Mouse (Mus musculus) lung, postnatal 10 days (tissue): ENCODE measurements around the gene Shd.

Experiments used
- DNase-seq: peaks from one replicate; pipeline ENCODE4 v3.0.0; 2021

Shd gene

DNA sequence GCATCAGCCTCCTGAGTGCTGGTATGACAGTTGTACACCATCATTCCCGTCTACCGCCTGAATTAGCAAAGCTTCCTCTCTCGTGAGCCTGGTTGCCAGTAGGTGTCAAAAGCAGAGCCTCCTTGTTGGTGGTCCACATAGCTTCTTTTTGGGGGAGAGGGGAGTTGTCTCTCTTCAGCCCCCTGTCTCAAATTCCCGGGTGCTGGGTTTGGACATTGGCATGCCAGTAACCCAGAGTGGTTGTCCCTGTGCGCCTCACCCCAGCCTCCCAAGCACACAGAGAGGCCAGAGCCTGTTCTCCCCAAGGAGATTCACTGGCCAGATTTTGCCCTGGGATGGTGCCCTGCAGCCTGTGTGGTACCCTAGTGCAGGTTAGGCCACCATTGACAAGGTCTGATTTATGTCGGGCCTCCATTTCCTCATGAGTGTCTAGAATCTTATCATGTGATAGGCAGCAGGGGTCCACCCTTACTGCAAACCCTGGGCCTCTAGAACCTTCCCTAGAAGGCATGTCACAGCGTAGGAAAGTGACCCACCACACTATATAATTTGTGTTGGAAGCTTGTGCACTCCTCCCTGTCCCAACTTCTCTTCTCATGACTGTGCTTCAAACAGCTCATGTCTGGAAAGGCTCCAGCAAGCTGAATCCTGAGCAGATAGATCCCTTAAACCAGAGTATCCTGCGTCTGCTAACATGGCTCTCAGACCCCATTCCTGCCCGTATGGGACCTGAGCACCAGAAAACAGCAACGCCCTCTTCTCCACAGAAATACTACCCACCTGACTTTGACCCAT, 10.1 kb upstream of the Shd start:
- DNase-seq: peak; percentile 3

DNA sequence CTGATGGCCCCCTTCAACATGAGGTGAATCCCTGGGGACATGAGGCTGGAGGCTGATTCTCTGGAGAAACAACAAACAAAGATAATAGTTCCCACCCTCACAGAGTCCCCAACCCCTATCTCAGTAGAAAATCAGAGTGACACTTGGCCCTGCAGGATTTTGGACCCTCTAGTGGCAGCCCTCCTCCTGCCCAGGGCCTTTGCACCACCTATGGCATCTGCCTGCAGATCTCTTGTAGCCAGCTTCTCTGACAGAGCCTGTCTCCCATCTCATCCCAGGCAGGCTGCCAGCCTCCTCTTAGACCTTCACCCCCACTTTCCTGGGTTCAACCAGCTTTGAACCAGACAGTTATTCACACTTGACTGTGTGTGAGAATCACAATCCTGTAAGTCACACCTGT, 9.5 kb upstream of the Shd start:
- no peak for DNase-seq

DNA sequence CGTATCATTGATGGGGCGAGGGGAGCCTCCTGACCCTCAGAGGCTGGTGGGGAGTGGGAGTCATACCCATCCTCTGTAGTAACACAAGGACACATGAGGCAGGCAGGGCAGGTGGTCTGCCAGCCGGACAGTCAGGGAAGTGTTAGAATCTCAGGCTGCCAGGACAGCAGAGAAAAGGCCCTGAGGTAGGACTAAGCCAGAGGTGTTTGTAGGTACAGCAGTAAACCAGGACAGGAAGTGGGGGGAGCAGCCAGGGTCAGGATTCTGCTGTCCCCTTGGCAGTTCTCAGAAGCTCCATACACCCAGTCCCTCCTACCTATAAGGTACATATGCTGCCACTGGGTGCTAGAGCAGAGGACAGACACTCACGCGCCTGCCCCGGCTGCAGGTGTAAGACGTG, 8.6 kb upstream of the Shd start:
- no peak for DNase-seq

DNA sequence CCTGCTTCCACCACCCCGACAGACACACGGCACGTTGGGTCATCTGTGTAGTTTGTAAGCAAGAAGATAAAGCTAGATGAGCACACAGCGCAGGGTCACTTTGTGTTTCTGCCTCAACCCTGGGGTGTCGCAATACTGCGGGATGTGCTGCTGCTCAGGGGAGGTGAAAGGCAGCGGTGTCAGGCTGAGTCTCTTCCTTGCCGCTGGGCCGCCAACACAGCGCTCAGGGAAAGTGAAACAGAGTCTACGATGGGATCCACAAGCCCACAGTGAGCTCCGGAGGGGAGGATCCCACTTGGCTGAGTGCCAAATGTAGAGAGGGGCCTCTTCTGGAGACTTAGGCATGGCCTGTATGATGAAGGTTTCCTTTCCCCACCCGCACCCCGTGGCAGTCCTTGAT, 7.1 kb upstream of the Shd start:
- no peak for DNase-seq

DNA sequence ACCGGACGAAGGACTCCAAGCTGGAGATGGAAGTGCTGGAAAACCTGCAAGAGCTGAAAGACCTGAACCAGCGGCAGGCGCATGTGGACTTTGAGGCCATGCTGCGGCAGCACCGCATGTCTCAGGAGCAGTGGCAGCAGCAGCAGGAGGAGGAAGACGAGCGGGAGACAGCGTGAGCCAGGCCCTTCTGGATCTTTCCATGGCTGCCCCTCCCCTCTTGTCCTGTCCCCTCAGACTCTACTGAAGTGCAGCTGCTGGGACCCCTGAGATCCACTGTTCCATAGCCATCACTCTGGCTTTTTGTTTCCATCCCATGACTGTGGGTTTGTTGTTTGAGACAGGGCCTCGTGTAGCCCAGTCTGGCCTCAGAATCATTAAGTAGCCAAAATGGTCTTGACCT, 5.8 kb upstream of the Shd start:
- no peak for DNase-seq

DNA sequence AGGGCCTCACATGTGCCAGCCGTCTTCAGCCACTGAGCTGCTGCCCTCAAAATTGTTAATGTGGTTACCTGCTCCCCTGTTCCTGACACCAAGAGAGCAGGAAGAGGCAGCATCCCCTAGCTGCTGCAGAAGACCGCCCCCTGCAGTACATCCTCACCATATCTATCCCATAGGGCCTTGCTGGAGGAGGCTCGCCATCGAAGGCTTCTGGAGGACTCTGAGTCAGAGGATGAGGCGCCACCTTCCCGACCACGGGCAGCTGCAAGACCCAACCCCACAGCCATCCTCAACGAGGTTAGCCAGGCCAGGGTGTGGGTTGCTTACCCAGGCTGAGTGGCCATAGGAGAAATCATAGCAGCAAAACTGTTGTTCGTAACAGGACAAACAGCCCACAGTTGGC, 5.3 kb upstream of the Shd start:
- no peak for DNase-seq

DNA sequence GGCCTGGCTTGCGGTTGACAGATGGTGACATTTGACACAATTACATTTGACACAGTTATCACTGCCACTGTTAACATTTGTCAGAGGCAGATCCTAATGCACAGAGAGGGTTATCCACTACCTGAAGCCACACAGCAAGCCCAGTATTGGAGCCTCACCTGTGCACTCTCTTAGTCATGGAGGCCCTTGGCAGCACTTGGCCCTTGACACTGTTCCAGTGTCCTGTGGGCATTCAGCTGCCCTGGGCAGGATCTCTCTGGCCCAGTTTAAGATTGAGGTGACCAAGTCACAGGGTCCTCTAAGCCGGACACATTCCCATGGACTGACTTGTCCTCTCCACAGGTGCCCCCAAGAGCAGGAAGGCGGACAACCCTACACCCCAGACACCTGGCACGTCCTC, 3.1 kb upstream of the Shd start:
- DNase-seq: no peak

DNA sequence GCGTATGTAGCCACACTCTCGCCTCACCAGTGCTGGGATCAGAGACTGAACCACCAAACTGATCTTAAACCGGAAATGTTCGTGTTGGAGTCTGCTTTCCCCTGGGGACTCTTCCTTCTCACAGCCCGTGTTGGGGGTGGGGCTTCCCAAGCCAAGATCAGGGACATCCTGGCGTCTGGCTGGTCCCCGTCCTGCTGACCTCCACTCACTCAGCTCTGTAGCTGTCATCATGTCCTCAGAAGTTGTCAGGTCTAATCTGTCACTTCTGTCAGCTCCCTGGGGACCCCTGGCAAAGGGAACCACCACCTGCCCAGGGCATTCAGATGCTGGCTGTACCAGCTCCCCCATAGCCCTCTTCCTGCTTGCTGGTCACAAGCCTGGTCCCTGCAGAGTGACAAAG, 2.1 kb upstream of the Shd start:
- peak; percentile 55 for DNase-seq

DNA sequence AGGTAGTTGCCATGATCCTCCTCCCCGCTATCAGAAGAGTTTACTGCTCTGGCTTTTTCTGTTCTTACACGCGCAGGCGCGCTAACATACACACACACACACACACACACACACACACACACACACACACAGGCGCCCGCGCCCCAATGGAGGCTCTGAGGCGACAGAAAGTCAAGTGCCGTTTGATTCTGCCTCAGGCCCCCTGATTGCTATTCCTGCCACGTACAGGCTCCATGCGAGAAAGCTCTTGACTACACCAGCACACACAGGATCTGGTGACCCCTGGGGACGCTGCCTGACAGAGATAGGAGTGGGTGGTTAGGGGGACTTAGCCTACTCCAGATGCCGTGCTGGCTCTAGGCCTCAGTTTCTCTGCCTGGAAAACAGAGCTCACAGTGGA, 707 bp upstream of the Shd start:
- DNase-seq: no peak

DNA sequence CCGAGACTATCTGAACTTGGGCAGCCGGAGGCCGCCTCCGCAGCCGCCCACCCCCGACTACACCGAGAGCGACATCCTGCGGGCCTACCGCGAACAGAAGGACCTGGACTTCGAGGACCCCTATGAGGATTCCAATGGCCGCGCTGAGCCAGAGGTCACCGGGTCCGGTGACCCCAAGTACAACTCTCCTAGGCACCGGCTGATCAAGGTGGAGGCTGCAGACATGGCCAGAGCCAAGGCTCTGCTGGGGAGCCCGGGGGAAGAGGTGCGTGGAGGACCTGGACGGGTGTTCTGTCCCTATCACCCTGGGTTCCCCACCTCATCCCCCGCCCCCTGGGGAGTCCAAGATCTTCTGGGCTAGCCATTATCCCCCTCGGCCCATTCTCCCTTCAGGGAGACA, 1.2 kb downstream of the Shd start:
- no peak for DNase-seq

DNA sequence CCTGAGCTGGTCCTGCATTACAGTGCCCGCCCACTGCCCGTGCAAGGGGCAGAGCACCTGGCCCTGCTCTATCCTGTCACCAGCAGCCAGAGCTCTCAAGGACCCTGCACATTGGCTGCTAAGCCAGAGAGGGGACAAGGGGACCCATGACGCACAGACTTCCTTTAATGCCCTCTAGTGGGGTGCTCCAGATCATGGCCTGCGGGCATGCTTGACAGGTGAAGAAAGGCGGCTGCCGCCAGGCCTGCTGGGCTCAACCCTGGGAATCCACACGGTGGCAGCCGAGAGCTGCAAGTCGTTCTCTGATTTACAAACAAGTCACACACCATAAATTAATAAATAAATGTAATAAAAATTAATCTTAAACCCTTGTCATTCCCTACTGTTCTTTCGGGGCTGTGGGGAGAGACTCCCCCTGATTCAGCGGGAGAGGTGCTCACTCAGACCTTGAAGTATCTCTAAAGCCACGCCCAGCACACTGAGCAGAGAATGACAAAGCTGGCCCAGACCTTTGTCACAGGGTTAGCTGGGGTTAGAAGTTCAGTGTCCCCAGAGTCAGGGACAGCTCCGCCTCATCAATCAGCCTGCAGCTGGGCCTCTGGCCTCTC, 6.1 kb downstream of the Shd start:
- DNase-seq: peak; percentile 91

DNA sequence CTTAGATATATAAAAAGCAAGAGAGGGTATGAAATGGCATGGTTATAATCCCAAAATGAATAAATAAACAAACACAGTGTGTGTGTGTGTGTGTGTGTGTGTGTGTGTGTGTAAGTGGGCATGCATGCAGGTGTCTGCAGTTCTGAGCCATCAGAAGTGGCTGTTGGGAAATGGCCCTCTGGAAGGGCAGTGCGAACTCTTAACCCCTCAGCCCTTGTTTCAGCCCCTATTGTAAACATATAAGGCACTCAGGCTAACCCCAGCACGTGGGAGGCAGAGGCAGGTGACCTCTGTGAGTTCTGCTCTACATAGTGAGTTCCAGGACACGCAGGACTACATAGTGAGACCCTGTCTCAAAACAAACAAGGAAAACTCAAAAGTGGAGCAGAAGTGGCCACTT, 7.0 kb downstream of the Shd start:
- DNase-seq: no peak

DNA sequence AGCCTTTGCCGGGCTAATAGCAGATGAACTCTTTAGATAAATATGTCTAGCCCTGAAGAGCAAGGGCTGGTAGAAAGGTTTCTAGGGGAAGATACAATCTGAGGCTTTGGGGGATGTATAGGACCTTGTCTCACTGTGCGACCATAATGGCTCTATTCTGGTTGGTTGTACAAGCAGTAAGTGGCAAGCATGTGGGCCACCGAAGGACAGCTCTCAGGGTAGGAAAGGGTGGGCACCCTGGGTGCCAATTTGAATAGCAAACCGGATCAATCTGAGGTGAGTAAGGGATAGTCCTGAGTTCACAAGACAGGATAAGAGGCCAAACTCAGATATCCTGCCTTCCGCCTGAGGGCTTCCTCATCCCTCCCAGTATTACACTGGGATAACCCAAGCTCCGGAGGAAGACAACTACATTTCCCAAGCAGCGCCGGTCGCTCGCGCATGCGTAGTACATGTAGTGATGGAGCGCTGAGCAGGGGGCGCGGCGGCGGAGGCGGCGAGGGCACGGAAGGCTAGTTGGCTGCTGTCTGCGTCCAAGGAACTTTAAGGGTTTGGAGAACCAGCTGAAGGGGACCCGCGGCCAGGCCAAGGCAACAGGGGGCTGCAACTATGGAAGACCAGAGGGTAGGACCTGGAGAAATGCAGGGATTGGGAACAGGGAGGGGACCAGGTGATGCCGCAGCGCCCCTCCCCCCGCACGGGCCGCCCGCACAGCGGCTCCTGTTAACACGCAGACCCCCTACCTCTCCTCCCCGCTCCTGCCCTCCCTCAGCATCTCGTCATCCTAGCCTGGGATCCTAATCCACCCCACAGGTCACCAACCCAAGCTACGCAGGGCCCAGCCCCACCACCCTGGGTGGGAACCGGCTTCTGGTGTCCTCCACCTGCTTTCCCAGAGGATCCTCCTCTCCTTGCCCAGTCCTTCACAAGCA, 16.0 kb downstream of the Shd start, which contains the start of gene Fsd1:
Gene Fsd1, plus strand, starts transcription at position 480 of the 932 bp plus-strand sequence.
- DNase-seq: peak; percentile 66

DNA sequence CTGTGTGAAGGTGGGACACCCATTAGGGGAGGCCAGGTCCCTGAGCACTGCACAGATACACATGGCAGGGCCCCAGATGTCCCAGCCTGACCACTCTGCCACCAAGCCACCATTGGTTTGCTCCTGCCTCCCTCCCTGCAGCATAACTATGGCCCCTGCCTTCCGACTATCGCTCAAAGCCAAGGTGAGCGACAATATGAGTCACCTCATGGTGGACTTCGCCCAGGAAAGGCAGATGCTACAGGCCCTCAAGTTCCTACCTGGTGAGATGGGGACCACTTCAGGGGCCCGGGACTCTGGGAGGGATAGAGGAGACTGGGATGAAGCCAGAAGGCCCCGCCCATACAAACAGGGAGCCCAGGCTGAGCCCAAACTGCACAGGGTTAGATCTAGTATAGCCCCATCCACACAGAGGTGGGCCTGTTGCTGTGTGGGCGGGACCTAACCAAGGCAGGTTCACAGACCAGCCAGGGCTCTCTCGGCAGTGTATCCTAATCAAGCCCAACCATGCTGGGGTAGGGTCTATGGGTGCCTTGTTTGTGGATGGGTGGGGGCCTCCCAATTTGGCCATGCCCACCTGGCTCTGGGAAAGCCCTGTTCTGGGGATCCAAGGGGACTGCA, 20.1 kb downstream of the Shd start:
- no peak for DNase-seq

DNA sequence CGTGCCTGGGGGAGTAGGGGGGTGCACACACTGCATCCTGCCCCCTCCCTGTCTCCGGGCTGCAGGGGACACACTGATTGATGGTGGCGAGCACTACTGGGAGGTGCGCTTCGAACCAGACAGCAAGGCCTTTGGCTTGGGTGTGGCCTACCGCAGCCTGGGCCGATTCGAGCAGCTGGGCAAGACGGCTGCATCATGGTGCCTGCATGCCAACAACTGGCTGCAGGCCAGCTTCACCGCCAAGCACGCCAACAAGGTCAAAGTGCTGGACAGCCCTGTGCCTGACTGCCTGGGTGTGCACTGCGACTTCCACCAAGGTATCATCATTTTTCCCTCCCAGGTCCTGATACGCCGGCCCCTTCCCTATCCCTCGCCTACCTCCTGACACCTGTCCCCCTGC, 25.7 kb downstream of the Shd start:
- DNase-seq: no peak

DNA sequence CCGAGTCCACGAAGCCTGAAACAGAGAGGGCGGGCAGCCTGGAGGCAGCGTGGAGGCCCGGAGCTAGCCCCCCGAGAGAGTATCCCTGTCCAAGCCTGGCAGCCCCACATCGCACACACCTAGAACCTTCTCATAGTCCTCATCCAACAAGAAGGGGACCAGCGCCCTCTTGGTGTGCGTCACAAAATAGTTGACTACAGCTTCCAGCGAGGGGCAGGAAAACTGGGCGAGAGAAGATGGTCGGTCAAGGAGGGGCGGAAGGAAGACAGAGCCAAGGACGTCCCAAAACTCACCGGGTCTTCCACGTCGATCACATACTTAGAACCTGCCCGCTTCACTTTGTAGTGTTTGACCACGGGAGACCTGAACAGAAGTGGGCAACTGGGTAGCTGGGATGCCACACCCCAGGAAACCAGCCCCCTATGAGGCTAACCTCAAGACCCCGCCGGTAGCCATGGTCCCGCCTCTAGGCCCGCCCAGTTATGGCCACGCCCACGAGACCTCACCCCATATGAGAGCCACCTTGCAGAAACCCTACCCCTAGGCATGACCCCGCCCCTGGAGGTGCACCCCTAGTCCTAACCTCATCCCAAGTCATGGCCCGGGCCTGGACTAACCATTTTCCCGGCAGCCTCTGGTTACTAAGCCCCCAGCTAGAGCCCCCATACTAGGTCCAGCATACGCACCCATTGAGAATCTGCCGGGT, 29.7 kb downstream of the Shd start:
- no peak for DNase-seq

DNA sequence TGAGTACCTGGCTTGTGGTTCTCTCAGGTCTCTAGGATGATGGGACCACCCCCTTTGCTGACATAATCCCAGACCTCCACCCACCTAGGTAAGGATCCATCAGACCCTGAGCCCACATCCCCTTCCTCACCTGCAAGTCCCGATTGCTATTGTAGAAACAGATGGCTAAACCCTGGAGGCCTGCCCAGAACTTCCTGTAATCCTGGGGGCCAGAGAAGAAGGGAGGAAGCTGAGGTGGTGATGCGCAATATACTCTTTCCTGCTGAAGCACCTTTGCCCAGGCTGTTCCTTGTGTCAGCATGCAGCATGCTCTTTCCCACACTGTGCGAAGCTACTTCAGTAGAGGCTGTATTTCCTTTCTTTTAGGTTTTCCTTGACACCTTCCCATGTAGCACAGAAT, 32.7 kb downstream of the Shd start:
- DNase-seq: no peak

DNA sequence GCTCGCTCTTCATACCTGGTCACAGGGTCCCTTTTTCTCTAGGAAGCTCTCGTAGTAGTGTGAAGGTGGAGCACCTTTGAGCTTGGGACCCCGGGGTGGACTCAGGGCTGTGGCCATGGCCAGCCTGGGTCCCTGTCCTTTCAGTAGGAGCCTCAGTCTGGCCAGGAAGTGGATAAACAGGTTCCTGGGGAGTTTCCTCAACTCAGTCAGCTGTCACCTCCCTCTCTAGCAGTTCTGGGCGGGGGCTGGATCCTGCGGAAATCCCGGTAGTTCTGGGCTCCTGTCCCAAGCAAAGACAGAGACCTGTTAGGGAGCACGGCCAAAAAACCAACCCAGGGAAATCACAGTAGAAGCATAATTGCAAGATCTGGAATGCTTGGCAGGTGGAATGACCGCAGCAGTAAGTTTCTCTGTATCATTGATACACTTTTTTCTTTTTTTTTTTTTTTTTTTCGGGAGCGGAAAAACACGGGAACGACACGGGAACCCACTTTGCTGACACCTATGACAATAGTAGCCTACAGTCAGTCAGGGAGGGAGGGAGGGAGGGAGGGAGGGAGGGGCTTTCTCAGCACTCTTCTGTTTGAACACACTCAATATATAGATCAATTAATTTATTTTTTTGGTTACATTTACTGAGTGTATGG, 35.3 kb downstream of the Shd start, which contains the start of the genes Stap2 and Mpnd:
Gene Stap2, minus strand, starts transcription at position 170 of the 647 bp plus-strand sequence.
Gene Mpnd, plus strand, starts transcription at position 297 of the 647 bp plus-strand sequence.
- peak; percentile 77 for DNase-seq

DNA sequence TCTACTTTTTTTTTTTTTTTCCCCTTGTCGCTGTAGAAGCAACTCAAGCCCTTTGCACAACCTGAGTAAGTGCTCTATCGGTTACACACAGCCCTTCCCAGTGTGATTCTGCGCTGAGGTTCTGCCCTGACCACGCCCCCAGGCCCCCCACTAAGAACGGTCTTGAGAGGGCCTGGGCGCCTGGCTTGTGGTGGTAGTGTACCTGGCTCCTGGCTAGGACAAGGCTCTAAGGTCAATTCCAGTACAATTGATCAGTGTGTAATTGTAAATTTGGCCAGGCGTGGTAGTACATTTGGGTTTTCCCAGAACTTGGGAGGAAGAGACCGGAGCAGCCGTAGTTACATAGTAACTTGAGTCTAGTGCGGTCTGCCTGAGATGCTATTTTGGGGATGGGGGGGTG, 36.7 kb downstream of the Shd start:
- no peak for DNase-seq

DNA sequence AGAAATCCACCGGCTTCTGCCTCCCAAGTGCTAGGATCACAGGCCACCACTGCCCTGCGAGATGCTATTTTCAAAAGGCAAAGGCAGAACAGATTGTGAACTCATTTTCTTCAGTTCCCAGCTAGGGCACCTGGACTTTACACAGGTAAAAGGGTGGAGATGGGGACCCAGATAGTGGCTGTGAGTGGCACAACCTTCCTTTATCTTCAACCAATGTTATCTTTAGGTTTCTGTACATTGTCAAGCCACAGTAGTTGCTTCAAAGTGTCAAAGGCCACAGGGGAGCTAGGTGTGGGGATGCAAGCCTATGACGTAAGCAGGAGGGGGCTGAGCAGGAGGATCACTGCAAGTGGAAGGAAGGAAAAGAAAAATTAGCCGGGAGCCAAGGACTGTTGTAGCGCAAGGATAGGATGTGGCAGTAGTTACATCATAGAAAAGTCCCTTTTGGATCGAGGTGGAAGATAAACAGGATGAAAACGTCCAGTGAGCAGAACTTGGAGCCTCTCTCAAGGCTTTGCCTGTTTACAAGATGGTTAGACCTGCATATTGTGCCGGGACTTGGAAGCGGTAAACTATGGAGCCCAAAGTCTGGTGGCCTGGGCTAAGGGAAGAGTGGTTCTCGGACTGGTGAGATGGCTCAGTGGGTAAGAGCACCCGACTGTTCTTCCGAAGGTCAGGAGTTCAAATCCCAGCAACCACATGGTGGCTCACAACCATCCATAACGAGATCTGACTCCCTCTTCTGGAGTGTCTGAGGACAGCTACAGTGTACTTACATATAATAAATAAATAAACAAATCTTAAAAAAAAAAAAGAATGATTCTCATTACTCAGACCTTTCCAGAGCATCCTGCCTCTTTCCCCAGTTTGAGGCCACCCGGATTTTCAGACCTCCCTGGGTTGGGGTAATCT, 37.4 kb downstream of the Shd start:
- no peak for DNase-seq
